Mouse (Mus musculus) cortical plate, adult 2 months (tissue): ENCODE data around the gene Ccdc110. TPM values are rescaled to one million over a fixed set of nuclear protein-coding genes. Genes with fewer than 3 reads are reported as not detected.

ENCODE experiments used
- H3K27ac ChIP-seq: fragments of 200-500 bp; 2 replicates; pipeline ENCODE4 v1.5.1; 2012; ENCODE audit warnings: low read length, control low read depth, inconsistent platforms; ENCODE audit not compliant: insufficient read depth
- H3K4me1 ChIP-seq: fragments of 200-500 bp; 2 replicates; pipeline ENCODE4 v1.6.1; 2011; ENCODE audit warnings: low read length; ENCODE audit not compliant: control insufficient read depth, insufficient read depth
- H3K4me3 ChIP-seq: fragments of 200-500 bp; 2 replicates; pipeline ENCODE4 v1.5.1; 2011; ENCODE audit warnings: mild to moderate bottlenecking, low read length, control low read depth; ENCODE audit not compliant: insufficient read depth
- CTCF ChIP-seq: fragments of 200-500 bp; IDR thresholded peaks from 2 replicates; pipeline ENCODE4 v1.5.1; 2011; ENCODE audit warnings: mild to moderate bottlenecking, control low read depth, low read length; ENCODE audit not compliant: insufficient read depth; ENCODE audit errors: extremely low read depth
- POLR2A ChIP-seq: fragments of 200-500 bp; IDR thresholded peaks from 2 replicates; pipeline ENCODE4 v1.6.1; 2011; ENCODE audit warnings: mild to moderate bottlenecking, low read length, control low read depth; ENCODE audit not compliant: insufficient read depth; ENCODE audit errors: extremely low read depth
- polyA plus RNA-seq: library from polyadenylated mRNA; depleted of rRNA; stranded (reverse); fragments of >200 nt; gene quantifications from 2 replicates; pipeline ENCODE4 v1.2.3, GENCODE M21; 2012; rRNA removed

Ccdc110 gene
- polyA plus RNA-seq, 1 experiment, result 0.25 TPM

DNA sequence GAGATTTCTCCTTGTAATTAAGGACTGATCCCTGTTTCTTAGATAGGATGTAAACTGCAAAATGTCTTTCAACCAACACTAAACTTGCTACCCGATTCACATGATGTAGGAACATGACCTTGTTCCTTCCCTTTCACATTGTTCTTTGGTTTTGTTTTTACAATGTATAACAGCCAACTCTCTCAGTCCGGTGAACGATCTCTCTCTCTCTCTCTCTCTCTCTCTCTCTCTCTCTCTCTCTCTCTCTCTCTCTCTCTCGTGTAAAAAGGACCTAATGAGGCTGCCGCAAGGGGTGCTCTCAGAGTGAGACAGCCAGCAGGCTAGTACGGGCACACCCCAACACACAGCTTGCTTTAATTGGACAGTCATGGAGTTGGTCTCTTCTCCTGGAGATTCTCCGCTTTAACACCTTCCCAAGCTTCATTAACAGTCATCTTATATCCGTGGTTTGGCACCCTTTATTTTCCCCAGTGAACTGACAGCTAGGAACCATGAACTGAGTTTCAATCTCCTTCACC lies 39.6 kb downstream of the Ccdc110 start:
- H3K4me3 ChIP-seq, result no peak overlapping the region; the same call in 1 of the 2 replicates
- no peak for TF ChIP-seq CTCF
- TF ChIP-seq POLR2A, result no peak
- H3K4me1 ChIP-seq, result peaks cover 3% of the 10 kb centered on the region; the same call in 1 of the 2 replicates
- H3K27ac ChIP-seq, result no peak overlapping the region

DNA sequence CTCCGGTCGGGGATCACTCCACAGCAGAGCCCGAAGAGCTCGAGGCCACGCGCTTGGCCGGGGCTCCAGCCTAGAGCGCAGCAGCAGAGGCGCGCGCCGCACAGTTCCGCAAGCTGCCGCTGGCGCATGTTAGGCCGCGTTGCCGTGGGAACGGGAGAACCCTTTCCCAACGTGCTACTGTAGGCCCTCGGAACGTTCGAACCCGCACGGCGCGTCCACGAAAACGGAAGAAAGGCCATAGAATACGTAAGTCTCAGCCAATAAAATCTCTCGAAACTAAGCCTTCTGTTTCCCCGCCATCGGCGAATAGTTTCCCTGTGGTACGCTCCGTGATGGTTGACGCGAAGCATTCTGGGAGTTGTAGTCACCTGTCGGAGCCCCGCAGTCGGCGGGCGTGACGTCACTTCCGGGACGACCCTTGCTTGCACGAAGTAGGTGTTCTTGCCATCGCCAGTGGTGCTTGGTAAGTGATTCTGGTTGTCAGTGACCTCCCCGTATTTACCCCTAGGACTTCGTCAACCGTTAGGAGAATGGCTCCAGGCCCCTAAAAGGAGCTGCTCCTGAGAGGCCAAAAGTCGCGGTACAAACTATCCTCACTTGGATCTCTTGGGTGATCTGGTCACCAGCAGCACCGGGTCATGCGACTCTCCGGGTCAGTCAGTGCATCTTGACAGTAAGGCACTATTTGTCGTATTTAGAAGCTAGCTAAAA lies 40.9 kb downstream of the Ccdc110 start, which contains the start of the genes 1700029J07Rik and Ufsp2:
1700029J07Rik (minus strand) TSS at position 127 of the 711 bp plus-strand sequence.
Ufsp2 (plus strand) TSS at position 403 of the 711 bp plus-strand sequence.
- TF ChIP-seq CTCF (0 out of 2 replicates have a peak, but pooled peaks have one; percentile 12), POLR2A (peak; percentile 92)
- peaks cover 3% of the 10 kb centered on the region; the same call in 1 of the 2 replicates for H3K4me1 ChIP-seq
- 0 out of 2 replicates have a peak within 1 kb of the TSS, but pooled peaks have one; percentile 9 for H3K27ac ChIP-seq
- H3K4me3 ChIP-seq, result peak within 1 kb of the TSS; percentile 47

DNA sequence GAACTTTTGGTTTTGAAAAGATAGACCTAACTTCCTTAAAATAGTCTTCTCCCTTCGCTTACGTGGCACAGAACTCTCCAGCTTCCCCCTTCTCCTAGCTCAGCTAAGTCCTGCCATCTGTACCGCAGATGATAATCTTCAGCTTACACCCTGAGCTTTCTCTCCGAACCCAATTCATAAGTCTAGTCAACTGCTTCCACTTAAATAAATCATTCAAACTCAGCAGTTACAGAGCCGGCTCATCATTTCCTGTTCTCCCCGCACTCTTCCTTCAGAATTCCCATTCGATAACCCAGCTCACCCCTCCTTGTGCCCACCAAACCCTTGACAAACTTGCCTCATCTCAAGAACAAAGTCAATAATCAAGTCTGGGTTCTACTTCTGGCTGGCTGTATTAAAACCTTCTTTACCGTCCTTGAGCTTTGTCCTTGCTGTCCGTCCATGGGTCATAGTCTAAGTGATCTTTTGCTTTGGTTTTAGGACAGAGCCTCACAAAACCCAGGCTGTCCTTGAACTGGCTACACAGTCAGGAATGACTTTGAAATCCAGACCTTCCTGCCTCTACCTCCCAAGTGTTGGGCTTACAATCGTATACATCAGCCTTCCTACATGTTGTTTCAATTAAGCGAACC lies 41.5 kb downstream of the Ccdc110 start:
- no peak overlapping the region for H3K27ac ChIP-seq
- H3K4me3 ChIP-seq, result peak overlapping the region; percentile 47
- TF ChIP-seq CTCF (no peak), POLR2A (no peak)
- H3K4me1 ChIP-seq, result peaks cover 3% of the 10 kb centered on the region; the same call in 1 of the 2 replicates

DNA sequence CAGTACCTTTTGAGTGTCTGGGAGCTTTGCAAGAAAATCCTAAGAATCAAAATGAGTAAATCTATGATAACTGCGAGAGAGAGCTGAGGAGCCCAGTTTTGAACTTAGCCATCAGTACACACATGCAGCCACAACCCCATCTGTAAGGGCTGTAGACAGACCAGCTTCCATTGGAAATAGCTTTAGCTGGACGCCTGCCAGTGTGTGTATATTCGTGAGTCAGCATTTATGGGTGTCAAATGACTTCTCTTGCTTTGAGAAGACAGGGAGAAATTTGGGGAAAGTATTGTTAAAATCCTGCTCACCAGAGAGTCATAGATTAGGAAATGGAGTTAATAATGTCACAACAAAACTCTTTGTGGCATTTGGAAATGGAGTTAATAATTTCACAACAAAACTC lies 52.2 kb downstream of the Ccdc110 start:
- H3K4me3 ChIP-seq, result no peak overlapping the region
- TF ChIP-seq POLR2A, result no peak
- no peak for TF ChIP-seq CTCF
- H3K4me1 ChIP-seq, result no peaks in the 10 kb centered on the region
- H3K27ac ChIP-seq, result no peak overlapping the region

DNA sequence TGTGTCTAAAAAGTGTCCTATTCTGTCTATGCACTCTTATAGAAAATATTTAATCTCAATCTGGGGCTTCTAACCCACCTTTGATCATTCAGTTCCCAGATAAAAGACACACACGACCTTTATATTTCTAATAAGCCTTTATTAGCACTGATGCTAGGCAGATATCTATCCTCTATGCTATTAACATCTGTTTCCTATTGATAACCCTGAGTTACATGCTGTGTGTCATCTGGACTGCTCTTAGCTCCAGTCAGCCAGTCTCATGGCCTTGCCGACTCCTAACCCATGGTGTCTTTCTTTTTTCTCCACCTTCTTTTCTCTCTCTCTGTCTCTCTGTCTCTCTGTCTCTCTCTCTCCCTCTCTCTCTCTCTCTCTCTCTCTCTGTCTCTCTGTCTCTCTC lies 53.8 kb downstream of the Ccdc110 start:
- Histone ChIP-seq H3K4me1 (no peaks in the 10 kb centered on the region), H3K27ac (no peak overlapping the region), H3K4me3 (no peak overlapping the region)
- TF ChIP-seq POLR2A (no peak), CTCF (no peak)

DNA sequence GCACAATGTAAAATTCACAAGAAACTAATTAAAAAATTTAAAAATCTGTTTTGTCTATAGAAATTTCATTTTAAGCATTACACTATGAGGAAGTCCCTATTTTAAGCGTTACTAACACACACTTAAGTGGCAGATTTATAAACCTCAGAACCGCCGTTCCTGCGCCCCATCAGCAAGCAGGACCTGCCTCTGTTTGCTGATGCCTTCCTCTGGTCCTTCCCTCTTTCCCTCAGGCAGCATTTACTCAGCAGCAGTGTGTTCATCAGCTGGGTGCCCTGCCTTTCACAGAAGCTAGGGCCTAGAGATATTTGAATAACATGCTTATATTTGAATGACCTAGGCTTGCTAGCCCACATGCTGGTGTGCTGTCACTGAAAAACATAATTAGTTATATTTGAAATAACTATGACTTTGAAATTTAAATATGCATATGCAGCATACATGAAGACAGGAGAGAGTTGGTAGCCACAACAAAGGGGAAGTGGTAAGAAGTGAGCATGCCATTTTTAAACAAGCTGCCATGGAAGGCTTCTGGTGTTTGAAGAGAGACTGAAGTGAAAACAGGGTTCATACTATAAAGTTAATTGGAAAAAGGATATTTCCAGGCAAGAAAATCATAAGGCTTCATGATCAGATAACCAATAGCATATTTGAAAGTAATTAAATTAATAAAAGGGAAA lies 56.4 kb downstream of the Ccdc110 start:
- no peak overlapping the region for H3K27ac ChIP-seq
- no peaks in the 10 kb centered on the region for H3K4me1 ChIP-seq
- TF ChIP-seq POLR2A (no peak), CTCF (no peak)
- H3K4me3 ChIP-seq, result no peak overlapping the region

Other genes with a start within 250 kb of the Ccdc110 start
- gene Pdlim3, start 49.2 kb upstream of the Ccdc110 start, polyA plus RNA-seq, result 2.7 and 2.8 TPM in 2 replicates
- gene 1700029J07Rik, start 40.6 kb downstream of the Ccdc110 start, polyA plus RNA-seq, result 7.0 and 8.2 TPM in 2 replicates
- gene Ufsp2, start 40.9 kb downstream of the Ccdc110 start, polyA plus RNA-seq, result 64.2 and 64.6 TPM in 2 replicates
- gene Lrp2bp, start 64.7 kb downstream of the Ccdc110 start, polyA plus RNA-seq, result 0.38 and 0.45 TPM in 2 replicates
- 12.7 and 13.4 TPM in 2 replicates for gene Ankrd37, start 71.1 kb downstream of the Ccdc110 start, polyA plus RNA-seq
- gene Cfap97, start 217.2 kb downstream of the Ccdc110 start, polyA plus RNA-seq, result 14.8 and 15.3 TPM in 2 replicates
- gene Snx25, start 217.5 kb downstream of the Ccdc110 start, polyA plus RNA-seq, result 26.6 and 28.9 TPM in 2 replicates